Mouse (Mus musculus): ENCODE data around the gene Zfp9. TPM values are rescaled to one million over a fixed set of nuclear protein-coding genes. Genes with fewer than 3 reads are reported as not detected.

The Zfp9 gene
- polyA plus RNA-seq, 1 experiment from 2014 or later: 1.4 TPM

DNA sequence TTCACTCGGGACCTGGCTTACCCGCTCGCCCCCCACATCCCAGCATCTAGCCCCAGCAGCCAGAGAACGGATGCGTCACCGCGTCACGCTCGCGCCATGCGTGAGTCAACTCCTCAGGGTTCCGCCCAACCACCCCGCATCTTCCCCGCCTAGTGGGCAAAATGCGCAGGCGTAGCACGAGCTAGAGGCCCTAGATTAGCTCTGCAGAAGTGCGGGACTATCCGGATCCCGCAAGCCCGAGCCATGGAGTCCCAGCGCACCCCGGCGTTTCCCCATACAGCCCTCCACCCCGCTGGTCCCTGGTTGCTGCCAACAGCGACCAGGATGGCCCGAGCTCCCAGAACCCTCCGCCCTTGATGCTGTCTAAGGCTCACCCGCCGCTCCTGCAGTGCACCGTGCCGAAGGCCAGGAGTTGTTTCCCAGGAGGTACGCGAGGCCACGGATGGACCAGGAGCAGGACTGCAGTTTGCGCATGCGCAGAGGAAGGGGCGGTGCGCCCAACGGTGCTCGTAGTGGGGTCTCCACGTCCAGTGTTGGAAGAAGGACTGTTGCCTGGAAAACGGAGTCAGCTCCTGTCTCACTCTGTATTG, 24.0 kb downstream of the Zfp9 start, which contains the start of gene Zfp248:
Zfp248 (minus strand) TSS at position 487 of the 590 bp plus-strand sequence.
- no peaks in the 10 kb centered on the region for H3K36me3 ChIP-seq (ENCODE audit: control insufficient read depth, insufficient read depth)
- peak within 1 kb of the TSS; percentile 72 for H3K4me3 ChIP-seq (ENCODE audit: low read depth, low read length)
- H3K4me1 ChIP-seq (ENCODE audit: control insufficient read depth, low read depth, low read length): no peaks in the 10 kb centered on the region; the same call in none of the 2 replicates
- H3K27me3 ChIP-seq (ENCODE audit: control insufficient read depth, insufficient read depth, low read depth, low read length): no peaks in the 10 kb centered on the region
- peak; percentile 80 for ATAC-seq (ENCODE audit: low read depth)
- no peaks in the 10 kb centered on the region for H3K9me3 ChIP-seq (replicated peaks; ENCODE audit: control insufficient read depth, low read length)
- H3K9ac ChIP-seq (ENCODE audit: low read depth, low read length): peak within 1 kb of the TSS; percentile 66
- H3K4me2 ChIP-seq (ENCODE audit: low read depth, low read length): peak within 1 kb of the TSS; percentile 85
- under 1% methylated on average over 43 of the region's 43 CpGs for WGBS (ENCODE audit: insufficient replicate concordance)
- peak within 1 kb of the TSS; percentile 72 for H3K27ac ChIP-seq (ENCODE audit: low read length)

DNA sequence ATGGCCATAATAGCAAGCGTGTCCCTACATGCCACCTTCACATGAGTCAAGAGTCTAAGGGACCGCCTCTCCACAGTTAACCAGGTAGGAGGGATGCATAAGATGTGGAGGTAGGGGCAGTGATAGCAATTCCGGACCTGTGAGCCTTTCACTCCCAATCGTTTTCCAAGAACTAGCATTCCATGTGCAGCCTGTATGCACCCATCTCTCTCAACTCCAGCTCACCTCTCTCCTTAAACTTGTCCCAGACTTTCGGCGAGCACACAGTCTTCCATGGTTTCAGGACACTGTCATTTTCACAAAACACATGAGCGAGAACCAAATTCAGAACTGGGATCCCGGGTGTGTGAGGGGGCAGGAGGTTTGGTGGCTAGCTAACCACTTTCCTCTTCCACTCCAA, 24.7 kb downstream of the Zfp9 start:
- Histone ChIP-seq H3K4me1 (ENCODE audit: control insufficient read depth, low read depth, low read length) (no peaks in the 10 kb centered on the region; the same call in none of the 2 replicates), H3K27ac (ENCODE audit: low read length) (no peak overlapping the region), H3K36me3 (ENCODE audit: control insufficient read depth, insufficient read depth) (no peaks in the 10 kb centered on the region), H3K9ac (ENCODE audit: low read depth, low read length) (peak overlapping the region; percentile 66; the same call in 1 of the 2 replicates), H3K27me3 (ENCODE audit: control insufficient read depth, insufficient read depth, low read depth, low read length) (no peaks in the 10 kb centered on the region), H3K9me3 (replicated peaks; ENCODE audit: control insufficient read depth, low read length) (no peaks in the 10 kb centered on the region), H3K4me2 (ENCODE audit: low read depth, low read length) (peak overlapping the region; percentile 85), H3K4me3 (ENCODE audit: low read depth, low read length) (peak overlapping the region; percentile 72)
- ATAC-seq (ENCODE audit: low read depth): no peak
- WGBS (ENCODE audit: insufficient replicate concordance): 37% methylated on average over 8 of the region's 8 CpGs

DNA sequence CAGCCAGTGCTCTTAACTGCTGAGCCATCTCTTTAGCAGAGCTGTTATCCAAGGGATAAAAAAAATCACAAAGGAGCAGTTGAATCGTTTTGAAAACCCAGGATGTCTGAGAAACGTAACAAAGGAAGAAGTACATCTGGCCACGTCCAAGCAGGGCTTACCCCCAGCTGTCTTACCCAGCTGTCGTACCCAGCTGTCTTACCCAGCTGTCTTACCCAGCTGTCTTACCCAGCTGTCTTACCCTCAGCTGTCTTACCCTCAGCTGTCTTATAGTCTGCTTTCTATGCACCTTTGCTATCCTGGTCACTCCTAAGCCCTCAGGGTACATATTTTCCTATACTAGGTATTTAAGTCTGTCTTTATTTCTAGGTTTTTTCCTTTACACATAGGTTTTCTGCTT, 47.6 kb downstream of the Zfp9 start:
- H3K27me3 ChIP-seq (ENCODE audit: control insufficient read depth, insufficient read depth, low read depth, low read length): no peaks in the 10 kb centered on the region
- H3K27ac ChIP-seq (ENCODE audit: low read length): no peak overlapping the region
- no peak overlapping the region for H3K4me3 ChIP-seq (ENCODE audit: low read depth, low read length)
- H3K9me3 ChIP-seq (replicated peaks; ENCODE audit: control insufficient read depth, low read length): no peaks in the 10 kb centered on the region
- H3K36me3 ChIP-seq (ENCODE audit: control insufficient read depth, insufficient read depth): peaks cover 15% of the 10 kb centered on the region
- no peak for ATAC-seq (ENCODE audit: low read depth)
- 59% methylated on average over 4 of the region's 4 CpGs for WGBS (ENCODE audit: insufficient replicate concordance)
- no peaks in the 10 kb centered on the region for H3K4me1 ChIP-seq (ENCODE audit: control insufficient read depth, low read depth, low read length)
- H3K4me2 ChIP-seq (ENCODE audit: low read depth, low read length): no peak overlapping the region
- no peak overlapping the region for H3K9ac ChIP-seq (ENCODE audit: low read depth, low read length)

DNA sequence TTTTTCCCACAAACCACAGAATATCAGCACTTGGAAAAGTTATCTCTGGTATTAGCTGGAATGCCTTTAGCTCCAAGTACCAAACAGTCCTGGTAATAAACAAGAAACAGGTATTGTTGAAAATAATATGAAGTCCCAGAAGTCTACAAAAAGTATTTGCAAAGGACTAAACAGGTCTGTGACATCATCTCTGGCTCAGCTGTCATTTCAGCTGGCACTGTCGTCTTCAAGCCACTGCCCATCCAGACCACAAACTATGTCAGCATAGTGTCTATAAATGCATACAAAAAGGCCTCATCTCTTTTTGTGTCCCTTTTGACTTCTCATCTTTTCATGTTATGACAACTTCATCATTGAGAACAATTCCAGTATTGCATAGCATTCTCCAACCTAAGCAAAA, 52.5 kb downstream of the Zfp9 start:
- Histone ChIP-seq H3K4me2 (ENCODE audit: low read depth, low read length) (no peak overlapping the region), H3K9me3 (replicated peaks; ENCODE audit: control insufficient read depth, low read length) (no peaks in the 10 kb centered on the region), H3K27me3 (ENCODE audit: control insufficient read depth, insufficient read depth, low read depth, low read length) (no peaks in the 10 kb centered on the region), H3K4me3 (ENCODE audit: low read depth, low read length) (no peak overlapping the region), H3K36me3 (ENCODE audit: control insufficient read depth, insufficient read depth) (peaks cover 15% of the 10 kb centered on the region), H3K27ac (ENCODE audit: low read length) (no peak overlapping the region), H3K4me1 (ENCODE audit: control insufficient read depth, low read depth, low read length) (no peaks in the 10 kb centered on the region), H3K9ac (ENCODE audit: low read depth, low read length) (no peak overlapping the region)
- ATAC-seq (ENCODE audit: low read depth): no peak
- whole genome bisulfite sequencing (ENCODE audit: insufficient replicate concordance): 79% methylated on average over 1 of the region's 1 CpGs

DNA sequence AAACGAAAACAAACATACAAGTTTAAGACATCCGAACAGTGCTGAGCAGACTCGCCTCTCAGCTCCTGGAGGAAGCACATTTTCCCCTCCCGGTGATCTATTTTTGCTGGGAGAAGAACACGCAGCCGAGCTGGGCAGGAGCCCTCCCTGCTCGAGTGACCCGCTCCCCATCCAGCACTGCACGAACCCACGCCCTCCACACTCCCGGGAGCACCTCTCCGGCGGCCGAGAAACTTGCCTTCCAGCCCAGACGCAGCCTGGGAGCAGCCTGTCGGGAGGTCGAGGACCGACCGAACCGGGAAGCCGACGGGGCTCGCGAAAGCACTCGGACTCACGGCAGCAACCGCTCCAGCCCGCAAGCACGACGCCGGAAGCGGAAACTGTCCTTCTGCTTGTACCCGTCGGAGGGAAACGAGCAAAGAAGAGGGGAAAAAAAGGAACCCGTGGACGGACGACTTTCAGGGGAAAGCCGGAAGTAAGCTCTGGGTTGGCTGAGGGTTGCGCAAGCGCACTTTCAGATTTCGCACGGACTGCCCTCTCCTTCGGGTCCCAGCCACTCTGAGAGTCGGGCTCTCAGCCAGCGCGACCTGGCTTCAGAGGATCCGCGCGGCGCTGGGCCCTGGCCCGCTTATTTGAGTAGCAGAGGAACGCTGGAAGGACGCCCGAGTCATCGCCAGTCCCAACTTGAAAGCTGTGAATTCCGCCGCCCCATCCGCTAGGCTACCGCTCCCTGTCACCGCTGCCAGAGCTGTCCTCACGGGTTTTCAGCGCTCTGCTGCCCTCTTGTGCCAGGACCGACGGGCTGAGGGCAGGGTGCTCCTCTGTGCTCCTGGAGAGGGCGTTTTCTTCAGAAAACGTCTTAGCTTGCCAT, 59.8 kb downstream of the Zfp9 start, which contains the start of gene Bms1:
Bms1 (minus strand) TSS at position 425 of the 871 bp plus-strand sequence.
- H3K4me1 ChIP-seq (ENCODE audit: control insufficient read depth, low read depth, low read length): peaks cover 9% of the 10 kb centered on the region
- H3K27me3 ChIP-seq (ENCODE audit: control insufficient read depth, insufficient read depth, low read depth, low read length): no peaks in the 10 kb centered on the region
- ATAC-seq (ENCODE audit: low read depth): peak; percentile 96
- under 1% methylated on average over 67 of the region's 67 CpGs for WGBS (ENCODE audit: insufficient replicate concordance)
- peak within 1 kb of the TSS; percentile 94 for H3K9ac ChIP-seq (ENCODE audit: low read depth, low read length)
- H3K4me2 ChIP-seq (ENCODE audit: low read depth, low read length): peak within 1 kb of the TSS; percentile 79
- H3K27ac ChIP-seq (ENCODE audit: low read length): peak within 1 kb of the TSS; percentile 85
- peak within 1 kb of the TSS; percentile 96 for H3K4me3 ChIP-seq (ENCODE audit: low read depth, low read length)
- no peaks in the 10 kb centered on the region; the same call in 1 of the 2 replicates for H3K36me3 ChIP-seq (ENCODE audit: control insufficient read depth, insufficient read depth)
- H3K9me3 ChIP-seq (replicated peaks; ENCODE audit: control insufficient read depth, low read length): no peaks in the 10 kb centered on the region

Small RNAs within 50 kb of the gene (microRNA-seq; reads per million reads assigned to microRNA genes)
- gene Gm25953: not detected

Other genes starting within 250 kb of the Zfp9 start
- gene Bms1, start 59.8 kb downstream of the Zfp9 start, polyA plus RNA-seq (2015; fragmentation: Nextera tagmentation; extraction: Ambion mirVana): 14.7 and 15.1 TPM in 2 replicates
- gene Zfp248, start 23.8 kb downstream of the Zfp9 start, polyA plus RNA-seq (2015; fragmentation: Nextera tagmentation; extraction: Ambion mirVana): 0.84 and 1.0 TPM in 2 replicates
- gene Ankrd26, start 82.9 kb upstream of the Zfp9 start, polyA plus RNA-seq (2015; fragmentation: Nextera tagmentation; extraction: Ambion mirVana): 6.3 and 6.5 TPM in 2 replicates